Mouse (Mus musculus) stomach, embryonic 15.5 days (tissue): ENCODE results near the gene Rint1. TPM values are rescaled to one million over a fixed set of nuclear protein-coding genes. Genes with fewer than 3 reads are reported as not detected.
"Not testable (repeated sequence)": the region's sequence is repeated elsewhere in the genome, so short reads cannot be mapped to it uniquely, and the experiment has no call there.

Experiments
- ATAC-seq: fragments of 200-750 bp; cut with Nextera tagmentation; 2 replicates; pipeline ENCODE4 v1.8.0; 2017; ENCODE audit warnings: low read depth, moderate number of reproducible peaks, moderate TSS enrichment; ENCODE audit not compliant: insufficient read depth, low FRiP score
- H3K27ac ChIP-seq: fragments of 300-500 bp; sonication (generic); 2 replicates; pipeline ENCODE4 v1.5.1; 2015; ENCODE audit warnings: mild to moderate bottlenecking, inconsistent platforms
- H3K27me3 ChIP-seq: fragments of 300-500 bp; sonication (generic); replicated peaks from 2 replicates; pipeline ENCODE4 v1.6.1; 2015; ENCODE audit warnings: inconsistent platforms
- H3K36me3 ChIP-seq: fragments of 300-500 bp; sonication (generic); 2 replicates; pipeline ENCODE4 v1.6.1; 2015; ENCODE audit warnings: inconsistent platforms
- H3K4me1 ChIP-seq: fragments of 300-500 bp; sonication (generic); 2 replicates; pipeline ENCODE4 v1.6.1; 2015; ENCODE audit warnings: inconsistent platforms
- H3K4me2 ChIP-seq: fragments of 300-500 bp; sonication (generic); 2 replicates; pipeline ENCODE4 v1.6.1; 2015; ENCODE audit warnings: mild to moderate bottlenecking, inconsistent platforms
- H3K4me3 ChIP-seq: fragments of 300-500 bp; sonication (generic); replicated peaks from 2 replicates; pipeline ENCODE4 v1.5.1; 2015; ENCODE audit warnings: inconsistent platforms
- H3K9ac ChIP-seq: fragments of 300-500 bp; sonication (generic); 2 replicates; pipeline ENCODE4 v1.6.1; 2015; ENCODE audit warnings: inconsistent platforms
- H3K9me3 ChIP-seq: fragments of 300-500 bp; sonication (generic); 2 replicates; pipeline ENCODE4 v1.6.1; 2016; ENCODE audit warnings: inconsistent platforms
- WGBS: fragments of 180-500 bp; shearing (Covaris S2); methylation state at CpG from one replicate; pipeline ENCODE4 v1.1.7; 2015; 5-methylcytosine and 5-hydroxymethylcytosine counted together
- polyA plus RNA-seq: library from polyadenylated mRNA; unstranded; fragments of >200 nt; fragmentation: Nextera tagmentation; extraction: Ambion mirVana; gene quantifications from 2 replicates; pipeline ENCODE4 v1.2.1, GENCODE M21; 2015

The Rint1 gene
- polyA plus RNA-seq, 1 experiment from 2014 or later: 41.9 TPM

GRCm38 (mm10) chr5:23830897-23831752 lies 43.6 kb downstream of the Rint1 start:
- Histone ChIP-seq H3K27ac (no peak overlapping the region), H3K4me2 (peak overlapping the region; percentile 40), H3K36me3 (no peaks in the 10 kb centered on the region), H3K27me3 (peaks cover 6% of the 10 kb centered on the region; the same call in 1 of the 2 replicates), H3K4me3 (no peak overlapping the region; the same call in 1 of the 2 replicates), H3K9me3 (no peaks in the 10 kb centered on the region), H3K4me1 (peaks cover 4% of the 10 kb centered on the region), H3K9ac (no peak overlapping the region)
- no peak for ATAC-seq
- 35% methylated on average over 58 of the region's 58 CpGs for WGBS

- not testable (repeated sequence) for H3K4me3 ChIP-seq, H3K27me3 ChIP-seq, H3K36me3 ChIP-seq, H3K9ac ChIP-seq, H3K4me1 ChIP-seq, H3K27ac ChIP-seq, H3K9me3 ChIP-seq, ATAC-seq, H3K4me2 ChIP-seq
- WGBS: 55% methylated on average over 1 of the region's 1 CpGs
These were observed 48.2 kb downstream of the Rint1 start for GRCm38 (mm10) chr5:23835691-23836090.

DNA sequence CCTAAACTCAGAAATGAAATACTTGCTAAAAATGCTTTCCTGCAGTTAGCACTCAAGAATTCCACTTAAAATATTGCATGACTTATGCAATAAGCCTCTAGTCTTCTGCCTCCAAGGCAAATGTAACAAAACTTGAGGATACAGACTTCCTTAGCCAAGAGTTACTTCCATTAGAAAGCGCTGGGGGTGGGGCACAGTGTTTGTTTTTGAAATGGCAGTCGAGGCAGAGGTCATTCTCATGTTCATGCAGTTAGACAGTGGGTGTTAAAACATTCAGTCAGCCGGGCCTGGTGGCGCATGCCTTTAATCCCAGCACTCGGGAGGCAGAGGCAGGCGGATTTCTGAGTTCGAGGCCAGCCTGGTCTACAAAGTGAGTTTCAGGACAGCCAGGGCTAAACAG lies 50.6 kb downstream of the Rint1 start:
- ATAC-seq: no peak

GRCm38 (mm10) chr5:23843674-23844530 lies 56.4 kb downstream of the Rint1 start, which contains the start of gene Tomm7:
Tomm7 (minus strand) TSS chr5:23844161.
- Histone ChIP-seq H3K27me3 (no peaks in the 10 kb centered on the region), H3K9me3 (no peaks in the 10 kb centered on the region), H3K4me1 (peaks cover 8% of the 10 kb centered on the region; the same call in 1 of the 2 replicates), H3K4me3 (peak within 1 kb of the TSS; percentile 85), H3K9ac (peak within 1 kb of the TSS; percentile 69; the same call in 1 of the 2 replicates), H3K27ac (peak within 1 kb of the TSS; percentile 90), H3K4me2 (peak within 1 kb of the TSS; percentile 58), H3K36me3 (0 out of 2 replicates have a peak, but pooled peaks cover 2% of the 10 kb centered on the region)
- ATAC-seq: peak; percentile 94
- WGBS: under 1% methylated on average over 44 of the region's 44 CpGs

More for the DNA sequence above, 50.6 kb downstream of the Rint1 start:
- no peaks in the 10 kb centered on the region for H3K9me3 ChIP-seq
- peaks cover 8% of the 10 kb centered on the region; the same call in 1 of the 2 replicates for H3K4me1 ChIP-seq
- 0 out of 2 replicates have a peak, but pooled peaks cover 3% of the 10 kb centered on the region for H3K36me3 ChIP-seq
- H3K27ac ChIP-seq: no peak overlapping the region
- 81% methylated on average over 7 of the region's 7 CpGs for WGBS
- no peak overlapping the region for H3K4me2 ChIP-seq
- H3K9ac ChIP-seq: no peak overlapping the region
- no peak overlapping the region for H3K4me3 ChIP-seq
- H3K27me3 ChIP-seq: no peaks in the 10 kb centered on the region

DNA sequence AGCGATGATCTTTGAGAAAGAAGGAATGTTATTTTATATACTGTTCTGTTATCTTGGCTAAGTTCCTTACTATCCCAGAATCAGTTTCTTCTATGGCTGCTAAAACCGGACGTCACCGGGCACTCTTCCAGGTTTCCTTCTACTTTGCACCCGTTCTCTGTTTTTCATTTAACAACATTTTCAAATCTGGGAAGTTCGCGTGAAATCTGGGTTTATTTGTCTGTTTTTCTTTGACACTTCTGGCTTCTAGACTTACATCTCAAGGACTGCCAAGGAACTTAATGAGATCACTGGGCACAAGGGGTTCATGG lies 57.0 kb downstream of the Rint1 start:
- Histone ChIP-seq H3K27ac (peak overlapping the region; percentile 90), H3K9me3 (no peaks in the 10 kb centered on the region), H3K4me3 (peak overlapping the region; percentile 85), H3K27me3 (no peaks in the 10 kb centered on the region), H3K4me2 (peak overlapping the region; percentile 53), H3K36me3 (no peaks in the 10 kb centered on the region), H3K9ac (peak overlapping the region; percentile 34; the same call in 1 of the 2 replicates), H3K4me1 (peaks cover 8% of the 10 kb centered on the region; the same call in 1 of the 2 replicates)
- ATAC-seq: no peak; the same call in 1 of the 2 replicates
- WGBS: 22% methylated on average over 7 of the region's 7 CpGs

GRCm38 (mm10) chr5:23845141-23845540 lies 57.6 kb downstream of the Rint1 start:
- Histone ChIP-seq H3K27ac (no peak overlapping the region; the same call in 1 of the 2 replicates), H3K4me3 (no peak overlapping the region)

DNA sequence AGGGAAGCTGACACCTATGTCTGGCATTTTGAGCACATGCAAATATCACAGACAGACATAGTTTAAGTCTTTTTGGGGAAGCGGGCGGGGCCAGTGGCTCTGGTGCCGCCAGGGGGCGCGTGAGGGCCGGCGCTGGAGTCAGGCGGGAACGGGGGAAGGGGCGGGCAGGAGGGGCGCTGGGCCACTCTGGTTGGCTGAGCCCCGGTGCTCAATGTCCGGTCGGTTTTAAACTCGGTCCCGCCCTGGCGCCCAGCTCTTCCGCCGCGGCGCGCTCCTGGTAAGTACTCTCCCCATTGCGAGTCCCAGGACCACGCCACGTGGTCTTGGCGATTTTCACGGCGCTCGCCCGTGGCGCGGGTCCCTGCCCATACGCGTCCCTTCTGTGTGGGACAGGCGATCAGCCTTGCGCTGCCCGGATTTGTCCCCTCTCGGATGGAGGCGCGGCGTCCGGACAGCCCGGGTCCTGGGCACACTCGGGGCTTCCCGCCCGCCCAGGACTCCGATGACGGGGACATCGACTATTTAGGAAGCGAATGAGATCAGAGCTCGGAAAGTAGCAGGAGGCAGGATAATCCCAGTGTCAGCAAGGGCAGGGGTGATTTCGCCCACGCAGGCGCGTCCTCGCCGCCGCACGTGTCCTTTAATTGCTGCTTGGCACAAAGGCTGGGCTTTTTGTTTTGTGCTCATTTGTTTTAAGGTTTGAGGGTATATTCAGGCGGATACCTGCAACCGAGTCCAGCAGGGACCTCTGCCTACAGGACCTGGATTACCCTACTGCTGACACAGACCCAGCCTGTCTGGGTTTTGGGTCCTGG lies 63.0 kb downstream of the Rint1 start:
- Histone ChIP-seq H3K9ac (peak overlapping the region; percentile 80), H3K9me3 (no peaks in the 10 kb centered on the region), H3K36me3 (peaks cover 27% of the 10 kb centered on the region), H3K27me3 (no peaks in the 10 kb centered on the region), H3K4me2 (peak overlapping the region; percentile 63), H3K4me1 (peaks cover 7% of the 10 kb centered on the region; the same call in 1 of the 2 replicates), H3K4me3 (peak overlapping the region; percentile 92), H3K27ac (peak overlapping the region; percentile 80)
- WGBS: under 1% methylated on average over 61 of the region's 61 CpGs
- ATAC-seq: peak; percentile 98

More at GRCm38 (mm10) chr5:23845141-23845540, 57.6 kb downstream of the Rint1 start:
- WGBS: 88% methylated on average over 3 of the region's 3 CpGs
- no peak overlapping the region for H3K9ac ChIP-seq
- H3K27me3 ChIP-seq: no peaks in the 10 kb centered on the region
- ATAC-seq: no peak
- H3K9me3 ChIP-seq: no peaks in the 10 kb centered on the region
- no peaks in the 10 kb centered on the region for H3K36me3 ChIP-seq
- no peak overlapping the region for H3K4me2 ChIP-seq
- H3K4me1 ChIP-seq: peaks cover 8% of the 10 kb centered on the region; the same call in 1 of the 2 replicates

DNA sequence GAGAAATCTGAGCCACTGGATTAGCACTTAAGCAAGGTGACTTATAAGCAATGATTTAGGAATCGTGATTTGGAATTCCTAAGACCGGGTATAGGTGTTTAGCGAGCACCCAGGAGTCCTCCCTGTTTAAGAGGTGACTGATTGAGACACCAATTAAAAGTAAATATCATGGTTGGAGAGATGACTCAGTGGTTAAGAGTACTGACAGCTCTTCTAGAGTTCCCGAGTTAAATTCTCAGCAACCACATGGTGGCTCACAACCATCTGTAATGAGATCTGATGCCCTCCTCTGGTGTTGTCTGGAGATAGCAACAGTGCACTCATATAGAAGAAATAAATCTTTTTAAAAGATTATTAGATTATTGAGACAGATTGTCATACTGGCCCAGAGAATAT lies 63.6 kb downstream of the Rint1 start:
- 2% methylated on average over 4 of the region's 4 CpGs for WGBS
- ATAC-seq, H3K4me1 ChIP-seq, H3K9me3 ChIP-seq, H3K27me3 ChIP-seq: not testable (repeated sequence)
- H3K9ac ChIP-seq: peak overlapping the region; percentile 80
- H3K36me3 ChIP-seq: peaks cover 32% of the 10 kb centered on the region
- peak overlapping the region; percentile 63 for H3K4me2 ChIP-seq
- peak overlapping the region; percentile 80 for H3K27ac ChIP-seq
- peak overlapping the region; percentile 92 for H3K4me3 ChIP-seq

DNA sequence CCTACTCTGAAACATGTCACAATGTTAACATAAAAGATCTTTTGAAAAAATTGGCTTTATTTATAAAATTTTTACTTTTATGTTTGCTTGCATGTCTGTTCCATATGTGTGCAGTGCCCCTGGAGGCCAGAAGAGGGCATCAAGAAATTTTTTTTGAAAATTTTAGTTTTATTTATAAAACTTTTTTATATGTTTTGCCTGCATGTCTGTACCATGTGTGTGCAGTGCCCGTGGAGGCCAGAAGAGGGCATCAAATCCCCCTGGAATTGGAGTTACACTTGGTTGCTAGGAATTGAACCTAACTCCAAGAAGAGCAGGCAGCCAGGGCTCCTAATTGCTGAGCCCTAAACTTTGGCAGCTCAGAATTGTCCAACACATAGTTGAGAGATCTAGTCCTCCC lies 65.4 kb downstream of the Rint1 start:
- peaks cover 39% of the 10 kb centered on the region for H3K36me3 ChIP-seq
- H3K4me1 ChIP-seq, H3K9me3 ChIP-seq, ATAC-seq, H3K27me3 ChIP-seq, H3K9ac ChIP-seq, H3K4me3 ChIP-seq, H3K4me2 ChIP-seq, H3K27ac ChIP-seq: not testable (repeated sequence)
- WGBS: 91% methylated on average over 1 of the region's 1 CpGs

GRCm38 (mm10) chr5:23855484-23855883 lies 68.0 kb downstream of the Rint1 start:
- no peak overlapping the region for H3K4me2 ChIP-seq
- peaks cover 7% of the 10 kb centered on the region; the same call in 1 of the 2 replicates for H3K4me1 ChIP-seq
- no peak for ATAC-seq
- H3K9ac ChIP-seq: no peak overlapping the region
- H3K36me3 ChIP-seq: peaks cover 43% of the 10 kb centered on the region
- no peak overlapping the region for H3K27ac ChIP-seq
- 87% methylated on average over 6 of the region's 6 CpGs for WGBS
- H3K4me3 ChIP-seq: no peak overlapping the region
- no peaks in the 10 kb centered on the region for H3K27me3 ChIP-seq
- no peaks in the 10 kb centered on the region for H3K9me3 ChIP-seq

- ATAC-seq: no peak
- Histone ChIP-seq H3K4me2 (no peak overlapping the region), H3K27ac (no peak overlapping the region), H3K4me3 (no peak overlapping the region), H3K36me3 (peaks cover 44% of the 10 kb centered on the region), H3K9ac (no peak overlapping the region), H3K4me1 (peaks cover 7% of the 10 kb centered on the region; the same call in 1 of the 2 replicates), H3K9me3 (no peaks in the 10 kb centered on the region), H3K27me3 (no peaks in the 10 kb centered on the region)
- 88% methylated on average over 1 of the region's 1 CpGs for WGBS
These were observed 68.7 kb downstream of the Rint1 start for GRCm38 (mm10) chr5:23856164-23856563.
